Mouse (Mus musculus): Measurements from ENCODE around the gene Frmd7. TPM values are rescaled to one million over a fixed set of nuclear protein-coding genes. Genes with fewer than 3 reads are reported as not detected.

Gene Frmd7
- total and polyA plus RNA-seq, 3 experiments = not detected

DNA sequence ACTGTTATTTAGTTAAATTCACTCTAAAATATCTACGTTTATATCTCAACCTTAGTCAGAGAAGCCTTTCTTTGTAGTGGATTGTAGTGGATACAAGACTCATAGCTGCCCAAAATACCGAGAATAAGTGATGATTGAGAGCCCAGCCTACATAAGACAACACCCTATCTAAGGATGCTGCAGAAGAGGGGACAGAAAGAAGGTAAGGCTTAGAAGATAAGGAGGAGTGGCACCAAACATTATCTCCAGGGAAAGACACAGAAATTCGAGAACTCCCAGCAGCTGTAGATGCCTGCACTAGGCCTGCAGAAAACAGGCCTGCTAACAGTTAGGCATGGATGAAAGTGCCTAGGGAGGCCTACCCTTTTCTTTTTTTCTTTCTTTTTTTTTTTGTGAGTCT is 22.6 kb upstream of the Frmd7 start:
- in situ Hi-C loops (cut with MboI; ENCODE audit: low pct_ligation_motif_present, low pct_unique_long_range_greater_than_20kb, low sequenced_read_pairs) (no loop called here), dilution Hi-C loops (cut with MboI; ENCODE audit: extremely low pct_ligation_motif_present, extremely low pct_unique_long_range_greater_than_20kb, low sequenced_read_pairs) (no loop called here)
- Histone ChIP-seq H3K27me3 (replicated peaks) (no peaks in the 10 kb centered on the region), H3K9ac (ENCODE audit: insufficient read depth, low read depth) (no peak overlapping the region), H3K4me3 (replicated peaks in 1 of 3; ENCODE audit: low read depth in 2 of 3, low read length in 2 of 3, poor library complexity in 1 of 3) (no peak overlapping the region), H3K79me2 (replicated peaks; ENCODE audit: control insufficient read depth, extremely low read depth, insufficient read depth, poor library complexity, severe bottlenecking) (no peaks in the 10 kb centered on the region), H3K36me3 (replicated peaks in 1 of 2; ENCODE audit: control insufficient read depth in 1 of 2, insufficient read depth in 1 of 2, low read length in 1 of 2) (no peaks in the 10 kb centered on the region), H3K4me2 (ENCODE audit: insufficient read depth, low read depth, poor library complexity, severe bottlenecking) (no peak overlapping the region), H3K9me3 (replicated peaks; ENCODE audit: low read length) (no peaks in the 10 kb centered on the region), H3K27ac (ENCODE audit: insufficient read depth, low read depth) (no peak overlapping the region), H3K4me1 (ENCODE audit: control insufficient read depth in 1 of 2, insufficient read depth in 2 of 2) (no peaks in the 10 kb centered on the region)
- TF ChIP-seq TBP (conservative IDR thresholded peaks at IDR 0.05; ENCODE audit: low read depth, low read length) (no peak), EP300 (IDR thresholded peaks at IDR 0.05; ENCODE audit: low read length) (no peak), UBTF (IDR thresholded peaks at IDR 0.05; ENCODE audit: low read depth, low read length) (no peak), POLR2A (IDR thresholded peaks at IDR 0.05; ENCODE audit: low read depth, low read length) (no peak), ZC3H11A (IDR thresholded peaks at IDR 0.05; ENCODE audit: low read depth, low read length) (no peak)
- DNase-seq (ENCODE audit: extremely low read depth) = no peak

DNA sequence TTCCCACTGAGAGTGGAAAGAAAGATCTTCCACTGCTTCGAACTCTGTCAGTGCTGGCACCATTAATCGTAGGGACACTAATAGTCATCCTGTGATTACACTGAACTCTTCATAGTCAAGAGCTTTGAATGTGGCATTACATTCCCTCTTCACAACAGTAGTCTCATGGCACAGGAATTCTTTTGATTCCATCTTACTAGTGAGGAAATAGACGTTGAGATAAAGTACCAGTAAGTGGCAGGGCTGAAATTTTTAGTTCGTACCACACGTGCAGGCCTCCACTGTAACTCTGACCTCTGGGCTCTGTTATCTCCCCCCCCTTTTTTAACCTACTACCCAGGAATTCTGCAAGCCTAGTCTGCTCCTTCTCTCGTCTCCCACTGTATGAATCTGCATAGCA is 20.4 kb upstream of the Frmd7 start:
- Histone ChIP-seq H3K79me2 (replicated peaks; ENCODE audit: control insufficient read depth, extremely low read depth, insufficient read depth, poor library complexity, severe bottlenecking) (no peaks in the 10 kb centered on the region), H3K4me3 (replicated peaks in 1 of 3; ENCODE audit: low read depth in 2 of 3, low read length in 2 of 3, poor library complexity in 1 of 3) (no peak overlapping the region), H3K4me1 (ENCODE audit: control insufficient read depth in 1 of 2, insufficient read depth in 2 of 2) (no peaks in the 10 kb centered on the region), H3K9me3 (replicated peaks; ENCODE audit: low read length) (no peaks in the 10 kb centered on the region), H3K4me2 (ENCODE audit: insufficient read depth, low read depth, poor library complexity, severe bottlenecking) (no peak overlapping the region), H3K27me3 (replicated peaks) (no peaks in the 10 kb centered on the region), H3K36me3 (replicated peaks in 1 of 2; ENCODE audit: control insufficient read depth in 1 of 2, insufficient read depth in 1 of 2, low read length in 1 of 2) (no peaks in the 10 kb centered on the region), H3K27ac (ENCODE audit: insufficient read depth, low read depth) (no peak overlapping the region), H3K9ac (ENCODE audit: insufficient read depth, low read depth) (no peak overlapping the region)
- no peak for TF ChIP-seq MXI1 (IDR thresholded peaks at IDR 0.05; ENCODE audit: low read depth, low read length)
- no peak for TF ChIP-seq ZMIZ1 (IDR thresholded peaks at IDR 0.05; ENCODE audit: low read depth, low read length)
- TF ChIP-seq SIN3A (IDR thresholded peaks at IDR 0.05; ENCODE audit: low read length) = no peak
- TF ChIP-seq NELFE (IDR thresholded peaks at IDR 0.05; ENCODE audit: low read depth, low read length) = no peak
- TF ChIP-seq BHLHE40 (IDR thresholded peaks at IDR 0.05; ENCODE audit: low read depth, low read length) = no peak
- no peak for TF ChIP-seq ZC3H11A (IDR thresholded peaks at IDR 0.05; ENCODE audit: low read depth, low read length)
- TF ChIP-seq ZKSCAN1 (IDR thresholded peaks at IDR 0.05; ENCODE audit: borderline replicate concordance, low read depth, low read length) = no peak
- no peak for TF ChIP-seq RCOR1 (conservative IDR thresholded peaks at IDR 0.05; ENCODE audit: low read depth, low read length)
- dilution Hi-C loops (cut with MboI; ENCODE audit: extremely low pct_ligation_motif_present, extremely low pct_unique_long_range_greater_than_20kb, low sequenced_read_pairs) (no loop called here), in situ Hi-C loops (cut with MboI; ENCODE audit: low pct_ligation_motif_present, low pct_unique_long_range_greater_than_20kb, low sequenced_read_pairs) (no loop called here)
- no peak for DNase-seq (ENCODE audit: extremely low read depth)

DNA sequence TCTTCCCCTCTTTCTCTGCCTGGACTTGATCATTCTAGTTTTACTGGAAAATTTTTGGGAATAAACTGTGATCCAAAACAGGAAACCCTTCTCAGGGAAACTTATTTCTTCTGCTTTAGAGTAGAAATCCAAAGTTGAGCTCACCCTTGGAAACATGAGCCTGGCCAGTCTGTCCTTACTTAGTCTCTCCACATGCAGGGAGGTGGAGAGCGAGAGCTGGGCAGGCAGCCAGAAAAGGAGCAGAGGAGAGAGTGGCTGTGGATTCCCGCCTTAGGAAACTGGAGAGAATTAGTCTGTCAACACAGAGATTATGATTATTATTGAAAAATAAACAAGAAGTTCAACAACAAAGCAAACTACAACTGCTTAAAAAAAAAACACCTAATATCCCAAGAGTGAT is 6.1 kb upstream of the Frmd7 start:
- H3K79me2 ChIP-seq (replicated peaks; ENCODE audit: control insufficient read depth, extremely low read depth, insufficient read depth, poor library complexity, severe bottlenecking) = no peaks in the 10 kb centered on the region
- H3K9ac ChIP-seq (ENCODE audit: insufficient read depth, low read depth) = no peak overlapping the region
- no peak overlapping the region for H3K27ac ChIP-seq (ENCODE audit: insufficient read depth, low read depth)
- no peak for DNase-seq (ENCODE audit: extremely low read depth)
- in situ Hi-C loops (cut with MboI; ENCODE audit: low pct_ligation_motif_present, low pct_unique_long_range_greater_than_20kb, low sequenced_read_pairs) (no loop called here), dilution Hi-C loops (cut with MboI; ENCODE audit: extremely low pct_ligation_motif_present, extremely low pct_unique_long_range_greater_than_20kb, low sequenced_read_pairs) (no loop called here)
- no peaks in the 10 kb centered on the region for H3K27me3 ChIP-seq (replicated peaks)
- TF ChIP-seq MXI1 (IDR thresholded peaks at IDR 0.05; ENCODE audit: low read depth, low read length) = no peak
- no peaks in the 10 kb centered on the region for H3K9me3 ChIP-seq (replicated peaks; ENCODE audit: low read length)
- no peak overlapping the region for H3K4me3 ChIP-seq (replicated peaks in 1 of 3; ENCODE audit: low read depth in 2 of 3, low read length in 2 of 3, poor library complexity in 1 of 3)
- H3K4me2 ChIP-seq (ENCODE audit: insufficient read depth, low read depth, poor library complexity, severe bottlenecking) = no peak overlapping the region
- H3K36me3 ChIP-seq (replicated peaks in 1 of 2; ENCODE audit: control insufficient read depth in 1 of 2, insufficient read depth in 1 of 2, low read length in 1 of 2) = no peaks in the 10 kb centered on the region
- no peaks in the 10 kb centered on the region for H3K4me1 ChIP-seq (ENCODE audit: control insufficient read depth in 1 of 2, insufficient read depth in 2 of 2)
